Mouse (Mus musculus) cortical plate, adult 2 months (tissue): ENCODE measurements around the gene Hoxd8. TPM values are rescaled to one million over a fixed set of nuclear protein-coding genes. Genes with fewer than 3 reads are reported as not detected.

Experiments used
- H3K27ac ChIP-seq: fragments of 200-500 bp; 2 replicates; pipeline ENCODE4 v1.5.1; 2012; ENCODE audit warnings: low read length, control low read depth, inconsistent platforms; ENCODE audit not compliant: insufficient read depth
- H3K4me1 ChIP-seq: fragments of 200-500 bp; 2 replicates; pipeline ENCODE4 v1.6.1; 2011; ENCODE audit warnings: low read length; ENCODE audit not compliant: control insufficient read depth, insufficient read depth
- H3K4me3 ChIP-seq: fragments of 200-500 bp; 2 replicates; pipeline ENCODE4 v1.5.1; 2011; ENCODE audit warnings: mild to moderate bottlenecking, low read length, control low read depth; ENCODE audit not compliant: insufficient read depth
- CTCF ChIP-seq: fragments of 200-500 bp; IDR thresholded peaks from 2 replicates; pipeline ENCODE4 v1.5.1; 2011; ENCODE audit warnings: mild to moderate bottlenecking, control low read depth, low read length; ENCODE audit not compliant: insufficient read depth; ENCODE audit errors: extremely low read depth
- POLR2A ChIP-seq: fragments of 200-500 bp; IDR thresholded peaks from 2 replicates; pipeline ENCODE4 v1.6.1; 2011; ENCODE audit warnings: mild to moderate bottlenecking, low read length, control low read depth; ENCODE audit not compliant: insufficient read depth; ENCODE audit errors: extremely low read depth
- polyA plus RNA-seq: library from polyadenylated mRNA; depleted of rRNA; stranded (reverse); fragments of >200 nt; gene quantifications from 2 replicates; pipeline ENCODE4 v1.2.3, GENCODE M21; 2012; rRNA removed

Gene Hoxd8
- polyA plus RNA-seq, 1 experiment = not detected

- H3K27ac ChIP-seq = no peak overlapping the region
- no peak overlapping the region for H3K4me3 ChIP-seq
- TF ChIP-seq POLR2A (no peak), CTCF (no peak)
Measured at GRCm38 (mm10) chr2:74749337-74750121, 45.1 kb downstream of the Hoxd8 start.

GRCm38 (mm10) chr2:74750731-74751250 is 46.4 kb downstream of the Hoxd8 start:
- no peak overlapping the region for H3K4me3 ChIP-seq
- no peak overlapping the region for H3K27ac ChIP-seq
- no peak for TF ChIP-seq CTCF
- TF ChIP-seq POLR2A = no peak
- no peaks in the 10 kb centered on the region for H3K4me1 ChIP-seq

More at GRCm38 (mm10) chr2:74749337-74750121, 45.1 kb downstream of the Hoxd8 start:
- H3K4me1 ChIP-seq = no peaks in the 10 kb centered on the region

DNA sequence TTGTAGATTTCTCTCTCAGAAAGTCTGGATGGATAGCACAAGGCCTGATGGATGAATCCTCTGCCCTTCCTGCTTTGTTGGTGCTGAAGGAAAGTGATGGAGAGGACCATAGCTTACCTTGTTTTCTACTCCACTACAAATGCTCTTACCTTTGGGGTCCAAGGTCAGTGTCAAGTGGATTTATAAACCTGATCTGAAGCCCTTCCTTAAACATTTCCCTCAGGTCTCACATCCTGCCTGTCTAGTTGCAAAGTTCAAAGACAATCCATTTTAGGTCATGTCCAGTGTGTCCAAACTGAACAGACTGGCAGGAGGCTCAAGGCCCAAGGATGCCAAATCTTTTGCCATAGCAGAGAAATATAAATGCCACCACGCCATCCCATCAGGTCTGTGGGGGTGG is 47.4 kb downstream of the Hoxd8 start:
- no peak overlapping the region for H3K4me3 ChIP-seq
- TF ChIP-seq POLR2A (no peak), CTCF (no peak)
- no peak overlapping the region for H3K27ac ChIP-seq
- H3K4me1 ChIP-seq = no peaks in the 10 kb centered on the region

- TF ChIP-seq CTCF (no peak), POLR2A (no peak)
- H3K27ac ChIP-seq = no peak overlapping the region
- H3K4me1 ChIP-seq = no peaks in the 10 kb centered on the region
- H3K4me3 ChIP-seq = no peak overlapping the region
Measured at GRCm38 (mm10) chr2:74752431-74753174, 48.2 kb downstream of the Hoxd8 start.

GRCm38 (mm10) chr2:74753175-74753523 is 48.7 kb downstream of the Hoxd8 start:
- no peak for TF ChIP-seq CTCF
- no peak for TF ChIP-seq POLR2A
- Histone ChIP-seq H3K27ac (no peak overlapping the region), H3K4me3 (no peak overlapping the region), H3K4me1 (no peaks in the 10 kb centered on the region)

- no peaks in the 10 kb centered on the region for H3K4me1 ChIP-seq
- no peak overlapping the region for H3K27ac ChIP-seq
- TF ChIP-seq POLR2A (no peak), CTCF (no peak)
- no peak overlapping the region for H3K4me3 ChIP-seq
Measured at GRCm38 (mm10) chr2:74753711-74754110, 49.3 kb downstream of the Hoxd8 start.

Other genes with a start within 250 kb of the Hoxd8 start
- 31.3 and 32.3 TPM in 2 replicates for gene Lnpk, start 125.2 kb upstream of the Hoxd8 start, polyA plus RNA-seq
- gene Evx2, start 45.1 kb upstream of the Hoxd8 start, polyA plus RNA-seq = not detected in 2 replicates
- not detected in 2 replicates for gene Hoxd13, start 36.3 kb upstream of the Hoxd8 start, polyA plus RNA-seq
- gene Hoxd12, start 29.6 kb upstream of the Hoxd8 start, polyA plus RNA-seq = not detected in 2 replicates
- not detected in 2 replicates for gene Hoxd11, start 25.1 kb upstream of the Hoxd8 start, polyA plus RNA-seq
- not detected in 2 replicates for gene Hoxd10, start 12.7 kb upstream of the Hoxd8 start, polyA plus RNA-seq
- gene Hoxd9, start 6.9 kb upstream of the Hoxd8 start, polyA plus RNA-seq = not detected in 2 replicates
- gene Hoxd3, start 7.3 kb downstream of the Hoxd8 start, polyA plus RNA-seq = not detected in 2 replicates
- not detected in 2 replicates for gene Hoxd4, start 7.3 kb downstream of the Hoxd8 start, polyA plus RNA-seq
- not detected in 2 replicates for gene Gm28230, start 22.1 kb downstream of the Hoxd8 start, polyA plus RNA-seq
- 0.06 and 0.08 TPM in 2 replicates for gene Hoxd1, start 58.4 kb downstream of the Hoxd8 start, polyA plus RNA-seq
- 42.1 and 44.2 TPM in 2 replicates for gene Mtx2, start 121.2 kb downstream of the Hoxd8 start, polyA plus RNA-seq